Mouse (Mus musculus) lung, embryonic 16.5 days (tissue): ENCODE results near the gene Zfp773. TPM values are rescaled to one million over a fixed set of nuclear protein-coding genes. Genes with fewer than 3 reads are reported as not detected.
A peak's percentile ranks its signal among the peaks of the same experiment; 100 is the strongest.

ENCODE experiments used
- ATAC-seq: fragments of 200-750 bp; cut with Nextera tagmentation; 2 replicates; pipeline ENCODE4 v1.8.0; 2017; ENCODE audit warnings: low read depth, mild to moderate bottlenecking, moderate library complexity
- H3K27ac ChIP-seq: fragments of 300-500 bp; sonication (generic); 2 replicates; pipeline ENCODE4 v1.5.1; 2014; ENCODE audit warnings: mild to moderate bottlenecking, control low read depth, low read length
- H3K27me3 ChIP-seq: fragments of 300-500 bp; sonication (generic); 2 replicates; pipeline ENCODE4 v1.6.1; 2014; ENCODE audit warnings: low read depth, low read length, mixed read lengths; ENCODE audit not compliant: control insufficient read depth, insufficient read depth
- H3K36me3 ChIP-seq: fragments of 300-500 bp; sonication (generic); 2 replicates; pipeline ENCODE4 v1.6.1; 2014; ENCODE audit warnings: low read length; ENCODE audit not compliant: control insufficient read depth, insufficient read depth
- H3K4me1 ChIP-seq: fragments of 300-500 bp; sonication (generic); replicated peaks from 2 replicates; pipeline ENCODE4 v1.6.1; 2014; ENCODE audit warnings: low read length, mixed read lengths; ENCODE audit not compliant: control insufficient read depth, insufficient read depth
- H3K4me2 ChIP-seq: fragments of 300-500 bp; sonication (generic); 2 replicates; pipeline ENCODE4 v1.6.1; 2014; ENCODE audit warnings: low read depth, low read length, control low read depth
- H3K4me3 ChIP-seq: fragments of 300-500 bp; sonication (generic); 2 replicates; pipeline ENCODE4 v1.5.1; 2014; ENCODE audit warnings: mild to moderate bottlenecking, low read length, control low read depth
- H3K9ac ChIP-seq: fragments of 300-500 bp; sonication (generic); 2 replicates; pipeline ENCODE4 v1.6.1; 2014; ENCODE audit warnings: low read length, control low read depth
- H3K9me3 ChIP-seq: fragments of 300-500 bp; sonication (generic); 2 replicates; pipeline ENCODE4 v1.6.1; 2016; ENCODE audit warnings: low read length; ENCODE audit not compliant: control insufficient read depth
- WGBS: fragments of 180-500 bp; shearing (Covaris S2); extraction: QIAGEN DNeasy Blood & Tissue Kit; methylation state at CpG from one replicate; pipeline ENCODE4 v1.1.7; 2014; 5-methylcytosine and 5-hydroxymethylcytosine counted together
- polyA plus RNA-seq: library from polyadenylated mRNA; unstranded; fragments of >200 nt; fragmentation: Nextera tagmentation; extraction: Ambion mirVana; gene quantifications from 2 replicates; pipeline ENCODE4 v1.2.1, GENCODE M21; 2015

The Zfp773 gene
- polyA plus RNA-seq, 1 experiment from 2014 or later = 2.0 TPM

- H3K4me1 ChIP-seq = peaks cover 6% of the 10 kb centered on the region; the same call in 1 of the 2 replicates
- no peaks in the 10 kb centered on the region for H3K27me3 ChIP-seq
- peak within 1 kb of the TSS; percentile 68 for H3K4me3 ChIP-seq
- H3K36me3 ChIP-seq = peaks cover 6% of the 10 kb centered on the region
- ATAC-seq = peak; percentile 97
- peak within 1 kb of the TSS; percentile 66 for H3K4me2 ChIP-seq
- WGBS = 0% methylated on average over 30 of the region's 30 CpGs
- peak within 1 kb of the TSS; percentile 31; the same call in 1 of the 2 replicates for H3K27ac ChIP-seq
- H3K9me3 ChIP-seq = no peaks in the 10 kb centered on the region
- H3K9ac ChIP-seq = peak within 1 kb of the TSS; percentile 75
Measured at GRCm38 (mm10) chr7:7120921-7121601, 15.5 kb downstream of the Zfp773 start, which contains the start of gene Zfp954. Zfp954 (minus strand) TSS chr7:7121488.

GRCm38 (mm10) chr7:7118441-7118840 is 18.1 kb downstream of the Zfp773 start:
- H3K9me3 ChIP-seq = no peaks in the 10 kb centered on the region

GRCm38 (mm10) chr7:7108501-7108900 is 28.1 kb downstream of the Zfp773 start:
- 90% methylated on average over 7 of the region's 7 CpGs for WGBS
- no peak overlapping the region for H3K4me2 ChIP-seq
- no peak overlapping the region for H3K9ac ChIP-seq
- H3K4me1 ChIP-seq = no peaks in the 10 kb centered on the region
- no peak overlapping the region for H3K4me3 ChIP-seq
- H3K9me3 ChIP-seq = no peaks in the 10 kb centered on the region
- no peaks in the 10 kb centered on the region for H3K27me3 ChIP-seq
- ATAC-seq = no peak
- H3K27ac ChIP-seq = no peak overlapping the region
- H3K36me3 ChIP-seq = no peaks in the 10 kb centered on the region

More at GRCm38 (mm10) chr7:7118441-7118840, 18.1 kb downstream of the Zfp773 start:
- Histone ChIP-seq H3K27me3 (no peaks in the 10 kb centered on the region), H3K9ac (no peak overlapping the region), H3K27ac (no peak overlapping the region), H3K36me3 (peaks cover 16% of the 10 kb centered on the region), H3K4me2 (no peak overlapping the region), H3K4me3 (no peak overlapping the region), H3K4me1 (peaks cover 6% of the 10 kb centered on the region; the same call in 1 of the 2 replicates)
- no peak for ATAC-seq
- WGBS = 84% methylated on average over 2 of the region's 2 CpGs

Other genes starting within 250 kb of the Zfp773 start
- gene Aurkc, start 141.5 kb downstream of the Zfp773 start, polyA plus RNA-seq = not detected in 2 replicates
- gene Zfp954, start 15.3 kb downstream of the Zfp773 start, polyA plus RNA-seq = 13.8 and 16.4 TPM in 2 replicates
- gene Zfp418, start 34.6 kb upstream of the Zfp773 start, polyA plus RNA-seq = 2.9 and 3.2 TPM in 2 replicates
- gene Zfp772, start 73.2 kb upstream of the Zfp773 start, polyA plus RNA-seq = 7.3 and 8.0 TPM in 2 replicates
- 0.40 and 0.58 TPM in 2 replicates for gene Vmn2r29, start 110.6 kb upstream of the Zfp773 start, polyA plus RNA-seq
- gene Gm45844, start 141.5 kb upstream of the Zfp773 start, polyA plus RNA-seq = 2.9 TPM in 2 replicates
- gene Clcn4, start 164.1 kb upstream of the Zfp773 start, polyA plus RNA-seq = 50.2 and 51.0 TPM in 2 replicates
- gene Vmn2r30, start 200.9 kb upstream of the Zfp773 start, polyA plus RNA-seq = not detected in 2 replicates
- not detected in 2 replicates for gene Gm45783, start 237.8 kb upstream of the Zfp773 start, polyA plus RNA-seq